11 mouse cellular contexts compared by ENCODE assay signal in the genomic region with DNA sequence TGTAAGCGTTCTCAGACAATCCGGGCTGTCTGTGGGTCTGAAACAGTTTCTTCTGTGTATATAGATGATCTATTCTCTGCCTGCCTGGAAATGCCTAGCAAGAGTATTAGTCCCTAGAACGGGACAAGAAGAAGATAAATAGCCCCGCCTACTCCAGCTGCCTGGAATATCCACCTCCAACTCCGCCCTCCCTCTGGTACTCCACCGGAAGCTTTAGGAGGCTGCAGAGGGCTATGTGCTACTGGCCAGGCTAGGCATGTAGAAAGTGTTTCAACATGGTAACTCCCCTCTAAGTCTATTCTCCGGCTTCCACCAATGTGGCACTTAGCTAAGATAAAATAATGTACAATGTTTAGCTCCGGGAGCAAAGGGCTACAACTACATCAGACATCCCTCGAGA.
A peak's percentile ranks its signal among the peaks of the same experiment; 100 is the strongest.
DNase-seq lines count a peak whose midpoint lies in the region; ATAC-seq and TF ChIP-seq lines count a peak whose summit lies in the region.
"Had no signal": no experiment of that assay in that cellular context is flagged by ENCODE, and none has a peak within 500 bp of the region (broad histone marks: within the 10 kb centered on the region; RNA-seq: fewer than 3 reads in every experiment).

No protein-coding gene starts in this region.

- H3K27ac ChIP-seq in ES-E14 (ENCODE audit: insufficient read depth, low read depth, low read length, poor library complexity, severe bottlenecking) = no peak overlapping the region; the same call in 1 of the 2 replicates
- no peak overlapping the region for H3K27ac ChIP-seq in forebrain, embryonic 11.5 days (ENCODE audit: low read depth, low read length)
- peak overlapping the region; percentile 27; the same call in 1 of the 2 replicates for H3K27ac ChIP-seq in hindbrain, postnatal 0 days
- H3K27ac ChIP-seq in neural tube, embryonic 13.5 days (replicated peaks) = peak overlapping the region; percentile 83

- H3K4me3 ChIP-seq in ES-E14 (ENCODE audit: insufficient read depth in 1 of 2, low read depth in 1 of 2, low read length in 2 of 2, poor library complexity in 1 of 2, severe bottlenecking in 1 of 2) = peak overlapping the region; percentile 2 to 18; a peak in 1 of 4 replicates
- H3K4me3 ChIP-seq in forebrain, embryonic 11.5 days (ENCODE audit: low read depth, low read length) = no peak overlapping the region
- no peak overlapping the region for H3K4me3 ChIP-seq in hindbrain, postnatal 0 days (ENCODE audit: low read length)
- no peak overlapping the region for H3K4me3 ChIP-seq in neural tube, embryonic 13.5 days

- H3K4me1 ChIP-seq in ES-E14 (ENCODE audit: control insufficient read depth in 2 of 2, insufficient read depth in 2 of 2, low read length in 2 of 2, poor library complexity in 1 of 2) = peaks cover 7 to 26% of the 10 kb centered on the region in 2 experiments
- peaks cover 5% of the 10 kb centered on the region; the same call in 1 of the 2 replicates for H3K4me1 ChIP-seq in forebrain, embryonic 11.5 days (replicated peaks; ENCODE audit: control insufficient read depth, insufficient read depth, low read length)
- H3K4me1 ChIP-seq in hindbrain, postnatal 0 days (ENCODE audit: insufficient read depth, low read length) = peaks cover 7% of the 10 kb centered on the region; the same call in 1 of the 2 replicates
- H3K4me1 ChIP-seq in neural tube, embryonic 13.5 days (replicated peaks) = peaks cover 29% of the 10 kb centered on the region

- H3K4me2 ChIP-seq in forebrain, embryonic 11.5 days (ENCODE audit: low read depth, low read length, severe bottlenecking) = no peak overlapping the region
- no peak overlapping the region for H3K4me2 ChIP-seq in hindbrain, postnatal 0 days (ENCODE audit: low read depth, low read length)
- no peak overlapping the region for H3K4me2 ChIP-seq in neural tube, embryonic 13.5 days

- H3K9ac ChIP-seq in ES-E14 (ENCODE audit: insufficient read depth, low read depth, low read length, poor library complexity, severe bottlenecking) = no peak overlapping the region
- no peak overlapping the region for H3K9ac ChIP-seq in forebrain, embryonic 11.5 days (ENCODE audit: low read length)
- H3K9ac ChIP-seq in hindbrain, postnatal 0 days (replicated peaks; ENCODE audit: low read length) = no peak overlapping the region
- no peak overlapping the region for H3K9ac ChIP-seq in neural tube, embryonic 13.5 days

- no peaks in the 10 kb centered on the region for H3K27me3 ChIP-seq in forebrain, embryonic 11.5 days (ENCODE audit: control insufficient read depth, insufficient read depth, low read length)
- H3K27me3 ChIP-seq in hindbrain, postnatal 0 days (ENCODE audit: insufficient read depth, low read length) = no peaks in the 10 kb centered on the region
- H3K27me3 ChIP-seq in neural tube, embryonic 13.5 days = no peaks in the 10 kb centered on the region

- H3K9me3 ChIP-seq in ES-E14 (ENCODE audit: control insufficient read depth, insufficient read depth, low read depth, low read length) = no peaks in the 10 kb centered on the region
- no peaks in the 10 kb centered on the region for H3K9me3 ChIP-seq in forebrain, embryonic 11.5 days (ENCODE audit: control insufficient read depth, low read length)
- no peaks in the 10 kb centered on the region for H3K9me3 ChIP-seq in hindbrain, postnatal 0 days (ENCODE audit: low read length)
- H3K9me3 ChIP-seq in neural tube, embryonic 13.5 days = no peaks in the 10 kb centered on the region

- H3K36me3 ChIP-seq in ES-E14 (ENCODE audit: control insufficient read depth, insufficient read depth, low read length, poor library complexity, severe bottlenecking) = no peaks in the 10 kb centered on the region
- no peaks in the 10 kb centered on the region for H3K36me3 ChIP-seq in forebrain, embryonic 11.5 days (ENCODE audit: control insufficient read depth, insufficient read depth, low read length)
- no peaks in the 10 kb centered on the region for H3K36me3 ChIP-seq in hindbrain, postnatal 0 days (ENCODE audit: insufficient read depth, low read length)
- no peaks in the 10 kb centered on the region for H3K36me3 ChIP-seq in neural tube, embryonic 13.5 days

- ATAC-seq in forebrain, embryonic 11.5 days (replicated peaks; ENCODE audit: low FRiP score) = no peak
- peak; percentile 39 for ATAC-seq in hindbrain, postnatal 0 days
- peak; percentile 52 for ATAC-seq in neural tube, embryonic 13.5 days (ENCODE audit: low read depth)
- ATAC-seq in erythroblast, adult 5-6 weeks (replicated peaks; ENCODE audit: low FRiP score, poor library complexity, severe bottlenecking) = no peak

- in situ Hi-C loops in ES-E14 (cut with MboI; ENCODE audit: low sequenced_read_pairs in 2 of 2, unreplicated experiment in 2 of 2) = no loop called here

- WGBS in forebrain, embryonic 11.5 days = 55% methylated on average over 9 of the region's 9 CpGs
- WGBS in hindbrain, postnatal 0 days = 51% methylated on average over 9 of the region's 9 CpGs
- WGBS in neural tube, embryonic 13.5 days = 48% methylated on average over 9 of the region's 9 CpGs

- intact Hi-C loops in left cerebral cortex, postnatal 14 days (cut with DNase I) = no loop called here

- no peak for DNase-seq in ES-E14 (ENCODE audit: low read depth, low spot score)
- peak; percentile 45 for DNase-seq in forebrain, embryonic 11.5 days (ENCODE audit: low spot score)
- no peak for DNase-seq in hindbrain, postnatal 0 days (ENCODE audit: low spot score)
- no peak for DNase-seq in heart, postnatal 4 days
- DNase-seq in left cerebral cortex, postnatal 14 days (ENCODE audit: low spot score in 2 of 2) = no peak
- DNase-seq: cerebellum, adult 18-20 months; gastrocnemius, postnatal 10 days; heart, postnatal 14 days; kidney, postnatal 25 days had no signal

- no peak for TF ChIP-seq CTCF in hindbrain, postnatal 0 days (IDR thresholded peaks at IDR 0.05; ENCODE audit: low read depth)

TF ChIP-seq in ES-E14, 5 proteins besides CTCF, POLR2A, EP300 and RAD21:
- TF ChIP-seq ZC3H11A (IDR thresholded peaks at IDR 0.05; ENCODE audit: borderline replicate concordance, low read depth, low read length) = no peak

Comparison
In these comparisons a context has a peak if more than half of its experiments do, and no peak if none do; other contexts are left out.
1. H3K27ac ChIP-seq: peak in hindbrain, postnatal 0 days (single experiment) and neural tube, embryonic 13.5 days (single experiment); none in ES-E14 (single experiment) and forebrain, embryonic 11.5 days (single experiment).
2. H3K4me3 ChIP-seq: peak in ES-E14 (2 of 2); none in forebrain, embryonic 11.5 days (single experiment), hindbrain, postnatal 0 days (single experiment) and neural tube, embryonic 13.5 days (single experiment).
3. ATAC-seq: peak in hindbrain, postnatal 0 days (single experiment) and neural tube, embryonic 13.5 days (single experiment); none in forebrain, embryonic 11.5 days (single experiment) and erythroblast, adult 5-6 weeks (single experiment).